Mouse (Mus musculus): Measurements from ENCODE around the gene Tmem231.

Tmem231 gene

GRCm38 (mm10) chr8:111933348-111934076 lies at the start of gene Tmem231:
Gene Tmem231, minus strand, starts transcription at chr8:111933881.
- peak; percentile 80 for DNase-seq (ENCODE audit: low read depth, low spot score)

GRCm38 (mm10) chr8:111982116-111982515 lies 48.4 kb upstream of the Tmem231 start:
- no peak for DNase-seq (ENCODE audit: low read depth, low spot score)

GRCm38 (mm10) chr8:111978147-111978546 lies 44.5 kb upstream of the Tmem231 start:
- DNase-seq (ENCODE audit: low read depth, low spot score): no peak

- DNase-seq (ENCODE audit: low read depth, low spot score): no peak
Measured at GRCm38 (mm10) chr8:111976326-111976725, 42.6 kb upstream of the Tmem231 start.

- DNase-seq (ENCODE audit: low read depth, low spot score): no peak
Measured at GRCm38 (mm10) chr8:111975706-111976105, 42.0 kb upstream of the Tmem231 start.

GRCm38 (mm10) chr8:111974138-111974537 lies 40.5 kb upstream of the Tmem231 start:
- DNase-seq (ENCODE audit: low read depth, low spot score): no peak

GRCm38 (mm10) chr8:111968991-111969390 lies 35.3 kb upstream of the Tmem231 start:
- DNase-seq (ENCODE audit: low read depth, low spot score): no peak

GRCm38 (mm10) chr8:111968541-111968940 lies 34.9 kb upstream of the Tmem231 start:
- DNase-seq (ENCODE audit: low read depth, low spot score): no peak

- no peak for DNase-seq (ENCODE audit: low read depth, low spot score)
Measured at GRCm38 (mm10) chr8:111967246-111967870, 33.7 kb upstream of the Tmem231 start.

- no peak for DNase-seq (ENCODE audit: low read depth, low spot score)
Measured at GRCm38 (mm10) chr8:111964849-111965561, 31.3 kb upstream of the Tmem231 start.

- DNase-seq (ENCODE audit: low read depth, low spot score): no peak
Measured at GRCm38 (mm10) chr8:111964351-111964750, 30.7 kb upstream of the Tmem231 start.

GRCm38 (mm10) chr8:111963546-111963945 lies 29.9 kb upstream of the Tmem231 start:
- no peak for DNase-seq (ENCODE audit: low read depth, low spot score)

- DNase-seq (ENCODE audit: low read depth, low spot score): no peak
Measured at GRCm38 (mm10) chr8:111963091-111963490, 29.4 kb upstream of the Tmem231 start.

GRCm38 (mm10) chr8:111962589-111962988 lies 28.9 kb upstream of the Tmem231 start:
- no peak for DNase-seq (ENCODE audit: low read depth, low spot score)

- no peak for DNase-seq (ENCODE audit: low read depth, low spot score)
Measured at GRCm38 (mm10) chr8:111961330-111961729, 27.6 kb upstream of the Tmem231 start.

- DNase-seq (ENCODE audit: low read depth, low spot score): no peak
Measured at GRCm38 (mm10) chr8:111960591-111961321, 27.1 kb upstream of the Tmem231 start.

- no peak for DNase-seq (ENCODE audit: low read depth, low spot score)
Measured at GRCm38 (mm10) chr8:111957231-111957630, 23.6 kb upstream of the Tmem231 start.

- no peak for DNase-seq (ENCODE audit: low read depth, low spot score)
Measured at GRCm38 (mm10) chr8:111955879-111956278, 22.2 kb upstream of the Tmem231 start.

- DNase-seq (ENCODE audit: low read depth, low spot score): no peak
Measured at GRCm38 (mm10) chr8:111954844-111955594, 21.3 kb upstream of the Tmem231 start.

GRCm38 (mm10) chr8:111951936-111952335 lies 18.3 kb upstream of the Tmem231 start:
- no peak for DNase-seq (ENCODE audit: low read depth, low spot score)

- DNase-seq (ENCODE audit: low read depth, low spot score): no peak
Measured at GRCm38 (mm10) chr8:111951317-111951716, 17.6 kb upstream of the Tmem231 start.

All from retina, postnatal 7 days (tissue).